Mouse (Mus musculus) midbrain, embryonic 16.5 days (tissue): ENCODE data around the gene Slc22a18. TPM values are rescaled to one million over a fixed set of nuclear protein-coding genes. Genes with fewer than 3 reads are reported as not detected.
"Not testable (repeated sequence)": the region's sequence is repeated elsewhere in the genome, so short reads cannot be mapped to it uniquely, and the experiment has no call there.

ENCODE experiments used
- ATAC-seq: fragments of 200-750 bp; cut with Nextera tagmentation; 2 replicates; pipeline ENCODE4 v1.8.0; 2017; ENCODE audit warnings: moderate TSS enrichment
- H3K27ac ChIP-seq: fragments of 300-500 bp; sonication (generic); 2 replicates; pipeline ENCODE4 v1.5.1; 2014; ENCODE audit warnings: mild to moderate bottlenecking, low read length, mixed read lengths
- H3K27me3 ChIP-seq: fragments of 300-500 bp; sonication (generic); 2 replicates; pipeline ENCODE4 v1.6.1; 2014; ENCODE audit warnings: low read depth, low read length, mixed read lengths; ENCODE audit not compliant: control insufficient read depth, insufficient read depth
- H3K36me3 ChIP-seq: fragments of 300-500 bp; sonication (generic); 2 replicates; pipeline ENCODE4 v1.6.1; 2014; ENCODE audit warnings: mild to moderate bottlenecking, low read length, moderate library complexity, mixed read lengths; ENCODE audit not compliant: control insufficient read depth, insufficient read depth
- H3K4me1 ChIP-seq: fragments of 300-500 bp; sonication (generic); 2 replicates; pipeline ENCODE4 v1.6.1; 2014; ENCODE audit warnings: mild to moderate bottlenecking, low read length, mixed read lengths; ENCODE audit not compliant: control insufficient read depth, insufficient read depth
- H3K4me2 ChIP-seq: fragments of 300-500 bp; sonication (generic); 2 replicates; pipeline ENCODE4 v1.6.1; 2014; ENCODE audit warnings: mild to moderate bottlenecking, low read length, mixed read lengths
- H3K4me3 ChIP-seq: fragments of 300-500 bp; sonication (generic); 2 replicates; pipeline ENCODE4 v1.5.1; 2014; ENCODE audit warnings: low read depth, mild to moderate bottlenecking, low read length, moderate library complexity, mixed read lengths
- H3K9ac ChIP-seq: fragments of 300-500 bp; sonication (generic); 2 replicates; pipeline ENCODE4 v1.6.1; 2014; ENCODE audit warnings: low read depth, low read length, mixed read lengths
- H3K9me3 ChIP-seq: fragments of 300-500 bp; sonication (generic); replicated peaks from 2 replicates; pipeline ENCODE4 v1.6.1; 2014; ENCODE audit warnings: mild to moderate bottlenecking, low read length, mixed read lengths; ENCODE audit not compliant: control insufficient read depth, poor library complexity, severe bottlenecking
- WGBS: fragments of 180-500 bp; shearing (Covaris S2); extraction: QIAGEN DNeasy Blood & Tissue Kit; methylation state at CpG from one replicate; pipeline ENCODE4 v1.1.7; 2014; 5-methylcytosine and 5-hydroxymethylcytosine counted together
- polyA plus RNA-seq: library from polyadenylated mRNA; unstranded; fragments of >200 nt; fragmentation: Nextera tagmentation; extraction: Ambion mirVana; gene quantifications from 2 replicates; pipeline ENCODE4 v1.2.1, GENCODE M21; 2015

The Slc22a18 gene
- polyA plus RNA-seq, 1 experiment from 2014 or later: 1.1 TPM

DNA sequence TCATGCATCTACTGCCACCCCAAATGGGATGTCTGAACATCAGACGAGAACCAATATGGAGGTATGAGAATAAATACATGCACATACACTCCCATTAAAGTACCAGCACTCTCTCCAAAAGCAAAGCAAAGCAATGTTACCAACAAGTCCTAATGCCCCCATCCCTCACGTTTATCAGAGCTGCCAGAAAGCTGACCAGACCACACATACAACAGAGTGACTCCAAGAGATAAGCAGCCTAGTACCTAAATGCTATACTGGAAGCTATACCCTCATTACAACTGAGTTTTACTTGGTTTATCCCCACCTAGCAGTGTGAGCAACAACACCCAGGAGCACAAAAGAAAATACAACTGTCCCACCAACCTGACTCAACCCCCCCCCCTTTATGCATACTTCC lies 59.7 kb downstream of the Slc22a18 start:
- no peak overlapping the region for H3K9ac ChIP-seq
- no peak overlapping the region for H3K4me2 ChIP-seq
- H3K27ac ChIP-seq: no peak overlapping the region
- no peaks in the 10 kb centered on the region for H3K9me3 ChIP-seq
- 91% methylated on average over 2 of the region's 2 CpGs for whole genome bisulfite sequencing
- no peak overlapping the region for H3K4me3 ChIP-seq
- ATAC-seq: no peak
- H3K36me3 ChIP-seq: peaks cover 50% of the 10 kb centered on the region
- no peaks in the 10 kb centered on the region for H3K27me3 ChIP-seq
- H3K4me1 ChIP-seq: no peaks in the 10 kb centered on the region

DNA sequence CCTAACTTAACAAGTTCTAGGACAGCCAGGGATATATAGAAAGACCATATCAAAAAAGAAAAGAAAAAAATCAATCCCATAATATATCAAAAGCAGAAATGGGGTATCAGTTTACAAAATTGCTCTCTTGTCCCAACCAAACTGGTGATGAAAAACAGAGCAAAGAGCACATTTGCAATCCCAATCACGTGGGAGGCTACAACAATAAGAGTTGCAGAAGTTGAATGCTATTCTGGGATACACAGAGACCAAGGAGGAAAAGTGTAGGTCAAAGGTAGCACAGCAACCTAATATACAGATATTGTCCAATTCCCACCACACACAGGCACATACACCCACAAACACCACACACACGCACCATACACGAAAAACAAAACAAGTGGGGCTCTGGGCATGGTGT lies 62.7 kb downstream of the Slc22a18 start:
- H3K4me3 ChIP-seq: no peak overlapping the region
- no peaks in the 10 kb centered on the region for H3K27me3 ChIP-seq
- H3K9me3 ChIP-seq: no peaks in the 10 kb centered on the region
- H3K4me2 ChIP-seq: no peak overlapping the region
- no peak for ATAC-seq
- H3K4me1 ChIP-seq: no peaks in the 10 kb centered on the region
- H3K9ac ChIP-seq: no peak overlapping the region
- H3K27ac ChIP-seq: no peak overlapping the region
- WGBS: 92% methylated on average over 3 of the region's 3 CpGs
- H3K36me3 ChIP-seq: peaks cover 41% of the 10 kb centered on the region

DNA sequence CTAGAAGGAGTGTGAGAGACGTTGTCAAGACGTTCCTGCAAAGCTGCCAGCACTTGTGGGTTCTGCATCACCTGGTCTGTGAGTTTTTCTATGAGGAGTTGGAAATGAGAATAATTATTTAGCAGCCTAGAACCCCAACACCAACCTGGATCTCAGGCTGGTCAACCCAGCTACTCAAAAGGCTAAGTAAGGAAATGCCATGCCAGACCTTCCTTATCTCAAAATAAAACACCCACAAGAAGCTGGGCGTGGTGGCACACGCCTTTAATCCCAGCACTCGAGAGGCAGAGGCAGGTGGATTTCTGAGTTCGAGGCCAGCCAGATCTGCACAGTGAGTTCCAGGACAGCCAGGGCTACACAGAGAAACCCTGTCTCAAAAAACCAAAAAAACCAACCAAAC lies 64.7 kb downstream of the Slc22a18 start:
- H3K36me3 ChIP-seq: peaks cover 29% of the 10 kb centered on the region
- not testable (repeated sequence) for H3K27ac ChIP-seq, H3K4me1 ChIP-seq, H3K9ac ChIP-seq, H3K27me3 ChIP-seq, ATAC-seq, H3K4me3 ChIP-seq, H3K9me3 ChIP-seq, H3K4me2 ChIP-seq
- WGBS: 89% methylated on average over 6 of the region's 6 CpGs

DNA sequence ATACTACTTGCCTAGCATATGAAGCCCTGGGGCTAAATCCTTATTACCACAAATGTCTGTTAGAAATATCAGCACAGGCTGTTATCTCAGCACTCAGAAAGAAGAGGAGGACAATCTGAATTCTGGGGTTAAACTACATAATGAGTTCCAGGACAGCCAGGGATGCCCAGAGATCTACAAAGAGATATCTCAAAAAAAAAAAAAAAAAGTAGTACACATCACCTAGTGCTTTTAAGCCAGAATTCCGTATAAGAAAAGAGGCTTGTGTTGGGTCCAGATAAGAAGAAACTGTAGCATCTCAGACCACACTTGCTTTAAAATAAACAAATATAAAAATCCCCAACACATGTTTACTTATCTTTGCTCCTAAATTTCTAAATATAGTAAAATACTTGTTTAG lies 65.1 kb downstream of the Slc22a18 start:
- H3K36me3 ChIP-seq: peaks cover 29% of the 10 kb centered on the region
- H3K27me3 ChIP-seq: no peaks in the 10 kb centered on the region
- no peak overlapping the region for H3K9ac ChIP-seq
- 0 out of 2 replicates have a peak, but pooled peaks cover 2% of the 10 kb centered on the region for H3K4me1 ChIP-seq
- no peak overlapping the region for H3K4me3 ChIP-seq
- 81% methylated on average over 1 of the region's 1 CpGs for WGBS
- H3K9me3 ChIP-seq: no peaks in the 10 kb centered on the region
- H3K27ac ChIP-seq: no peak overlapping the region
- no peak for ATAC-seq
- no peak overlapping the region for H3K4me2 ChIP-seq

DNA sequence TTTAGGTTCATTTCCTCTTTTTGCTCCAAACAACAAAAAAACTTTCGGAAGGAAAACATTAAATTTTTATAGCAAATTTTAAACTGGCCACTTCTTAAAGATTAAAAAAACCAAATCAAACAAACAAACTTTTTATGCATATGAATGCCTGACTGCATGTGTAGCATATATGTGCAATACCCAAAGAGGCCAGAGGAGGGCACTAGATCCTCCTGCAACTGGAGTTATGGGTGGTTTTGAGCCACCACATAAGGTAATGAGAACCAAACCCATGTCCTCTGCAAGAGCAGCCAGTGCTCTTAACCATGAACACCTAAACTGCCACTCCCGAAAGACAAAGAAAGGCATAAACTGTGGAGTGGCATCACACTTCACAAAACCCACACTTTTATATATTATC lies 70.8 kb downstream of the Slc22a18 start:
- H3K27ac ChIP-seq: no peak overlapping the region
- H3K4me1 ChIP-seq: peaks cover 28% of the 10 kb centered on the region
- H3K9me3 ChIP-seq: no peaks in the 10 kb centered on the region
- H3K9ac ChIP-seq: no peak overlapping the region
- WGBS: 95% methylated on average over 2 of the region's 2 CpGs
- no peak overlapping the region for H3K4me3 ChIP-seq
- ATAC-seq: no peak
- no peak overlapping the region for H3K4me2 ChIP-seq
- H3K27me3 ChIP-seq: no peaks in the 10 kb centered on the region
- 0 out of 2 replicates have a peak, but pooled peaks cover 3% of the 10 kb centered on the region for H3K36me3 ChIP-seq

DNA sequence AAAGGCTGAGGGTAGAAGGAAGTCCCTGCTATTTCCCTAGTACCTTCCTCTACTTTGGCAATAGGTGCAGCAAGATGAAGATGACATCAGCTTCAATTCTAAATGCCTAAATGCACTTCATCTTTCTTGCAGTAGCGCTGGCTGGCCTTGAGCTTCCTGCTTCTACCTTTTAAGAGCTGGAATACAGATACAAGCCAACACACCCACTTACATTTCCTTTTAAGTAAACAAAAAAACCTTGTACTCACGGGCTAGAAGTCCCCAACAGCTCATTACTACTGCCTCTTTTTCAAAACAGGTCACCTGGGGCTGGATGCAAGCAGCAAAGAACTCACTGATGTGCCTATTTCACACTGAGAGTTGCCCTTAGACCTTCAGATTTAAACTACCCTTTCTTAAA lies 73.0 kb downstream of the Slc22a18 start:
- Histone ChIP-seq H3K9ac (0 out of 2 replicates have a peak overlapping the region, but pooled peaks have one; percentile 25), H3K9me3 (no peaks in the 10 kb centered on the region), H3K27me3 (no peaks in the 10 kb centered on the region), H3K27ac (no peak overlapping the region), H3K4me2 (no peak overlapping the region), H3K4me1 (peaks cover 32% of the 10 kb centered on the region), H3K4me3 (no peak overlapping the region), H3K36me3 (0 out of 2 replicates have a peak, but pooled peaks cover 3% of the 10 kb centered on the region)
- WGBS: 74% methylated on average over 2 of the region's 2 CpGs
- no peak for ATAC-seq

DNA sequence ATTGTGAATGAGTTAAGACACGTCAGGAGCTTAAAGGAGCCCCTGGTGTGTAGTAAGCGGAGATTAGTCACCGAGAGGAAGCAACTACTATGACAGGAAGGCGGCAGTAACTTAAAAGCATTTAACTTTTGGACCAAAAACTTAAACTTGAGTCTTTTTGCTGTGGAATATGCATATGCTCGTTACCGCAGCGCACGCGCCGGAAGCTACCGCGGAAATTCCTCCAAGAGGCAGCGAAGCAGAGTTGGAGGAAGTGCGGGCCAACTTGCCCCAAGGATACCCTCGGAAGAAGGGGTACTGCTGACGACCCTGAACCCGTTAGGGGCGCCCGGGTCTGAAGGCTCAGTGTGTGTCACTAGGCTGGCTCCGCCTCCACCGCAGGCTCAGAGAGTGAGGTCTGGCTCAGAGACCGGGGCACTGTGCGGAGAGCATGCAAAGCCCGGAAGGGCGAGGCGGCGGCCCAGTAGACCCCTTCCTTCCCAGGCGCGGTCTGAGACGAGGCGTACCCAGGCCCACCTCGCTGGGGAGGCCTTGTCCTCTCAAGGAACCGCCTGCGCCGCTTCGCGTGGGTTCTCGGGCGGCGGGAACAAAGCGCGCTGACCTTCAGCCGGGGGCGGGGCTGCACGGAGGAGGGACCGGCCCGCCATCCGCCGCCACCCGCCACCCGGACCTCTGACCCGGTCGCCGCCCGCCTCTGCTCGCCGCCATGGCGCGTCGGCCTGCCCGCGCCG lies 74.9 kb downstream of the Slc22a18 start:
- Histone ChIP-seq H3K4me3 (peak overlapping the region; percentile 96), H3K4me2 (peak overlapping the region; percentile 88), H3K27me3 (no peaks in the 10 kb centered on the region), H3K9ac (peak overlapping the region; percentile 92), H3K9me3 (no peaks in the 10 kb centered on the region), H3K27ac (peak overlapping the region; percentile 85), H3K36me3 (0 out of 2 replicates have a peak, but pooled peaks cover 3% of the 10 kb centered on the region), H3K4me1 (peaks cover 30% of the 10 kb centered on the region)
- WGBS: 0% methylated on average over 39 of the region's 63 CpGs
- ATAC-seq: peak; percentile 83

Other genes starting within 250 kb of the Slc22a18 start
- 171 and 184 TPM in 2 replicates for gene Cdkn1c, start 12.7 kb upstream of the Slc22a18 start, polyA plus RNA-seq
- gene Phlda2, start 29.4 kb downstream of the Slc22a18 start, polyA plus RNA-seq: 0.93 TPM in 1 of 2 replicates, not detected in the other
- gene Nap1l4, start 75.4 kb downstream of the Slc22a18 start, polyA plus RNA-seq: 327 and 338 TPM in 2 replicates
- gene Cars, start 126.4 kb downstream of the Slc22a18 start, polyA plus RNA-seq: 70.5 and 78.6 TPM in 2 replicates
- gene Tnfrsf26, start 155.0 kb downstream of the Slc22a18 start, polyA plus RNA-seq: 0.16 and 0.24 TPM in 2 replicates
- gene Tnfrsf22, start 175.9 kb downstream of the Slc22a18 start, polyA plus RNA-seq: 3.3 and 3.8 TPM in 2 replicates
- gene Tnfrsf23, start 212.1 kb downstream of the Slc22a18 start, polyA plus RNA-seq: 0.72 and 0.90 TPM in 2 replicates